Mouse (Mus musculus): ENCODE results near the gene Dnah7b. TPM values are rescaled to one million over a fixed set of nuclear protein-coding genes. Genes with fewer than 3 reads are reported as not detected.
"Not testable (repeated sequence)": the region's sequence is repeated elsewhere in the genome, so short reads cannot be mapped to it uniquely, and the experiment has no call there.

The Dnah7b gene
- 0.99 and 1.2 TPM in 2 replicates for polyA plus RNA-seq (2015; fragmentation: Nextera tagmentation; extraction: Ambion mirVana)

- Histone ChIP-seq H3K27me3 (replicated peaks) (no peaks in the 10 kb centered on the region), H3K4me3 (replicated peaks) (peak within 1 kb of the TSS; percentile 60), H3K9ac (peak within 1 kb of the TSS; percentile 65), H3K9me3 (no peaks in the 10 kb centered on the region), H3K27ac (peak within 1 kb of the TSS; percentile 78), H3K4me2 (replicated peaks) (peak within 1 kb of the TSS; percentile 85), H3K4me1 (replicated peaks) (no peaks in the 10 kb centered on the region), H3K36me3 (no peaks in the 10 kb centered on the region)
- 33% methylated on average over 1 of the region's 1 CpGs for WGBS
- ATAC-seq: no peak
Measured at GRCm38 (mm10) chr1:46066015-46066414, at the start of gene Dnah7b. Gene Dnah7b (plus strand): TSS chr1:46066315.

- Histone ChIP-seq H3K27ac (no peak overlapping the region), H3K9me3 (no peaks in the 10 kb centered on the region), H3K36me3 (no peaks in the 10 kb centered on the region), H3K27me3 (replicated peaks) (no peaks in the 10 kb centered on the region), H3K4me1 (replicated peaks) (no peaks in the 10 kb centered on the region), H3K4me2 (replicated peaks) (no peak overlapping the region), H3K4me3 (replicated peaks) (no peak overlapping the region), H3K9ac (no peak overlapping the region)
- peak; percentile 82 for ATAC-seq
- WGBS: 41% methylated on average over 2 of the region's 2 CpGs
Measured at GRCm38 (mm10) chr1:46018382-46018977, 47.6 kb upstream of the Dnah7b start.

GRCm38 (mm10) chr1:46022262-46022661, 43.9 kb upstream of the Dnah7b start:
- Histone ChIP-seq H3K4me2 (replicated peaks) (no peak overlapping the region), H3K27ac (no peak overlapping the region), H3K9ac (no peak overlapping the region), H3K36me3 (no peaks in the 10 kb centered on the region), H3K4me1 (replicated peaks) (no peaks in the 10 kb centered on the region), H3K9me3 (no peaks in the 10 kb centered on the region), H3K27me3 (replicated peaks) (no peaks in the 10 kb centered on the region), H3K4me3 (replicated peaks) (no peak overlapping the region)
- 29% methylated on average over 2 of the region's 2 CpGs for WGBS
- ATAC-seq: peak; percentile 47; the same call in 1 of the 2 replicates

- H3K27me3 ChIP-seq (replicated peaks): no peaks in the 10 kb centered on the region
- 76% methylated on average over 1 of the region's 1 CpGs for WGBS
- no peak overlapping the region for H3K4me2 ChIP-seq (replicated peaks)
- H3K27ac ChIP-seq: no peak overlapping the region
- no peak for ATAC-seq
- no peaks in the 10 kb centered on the region for H3K36me3 ChIP-seq
- H3K9ac ChIP-seq: no peak overlapping the region
- H3K4me1 ChIP-seq (replicated peaks): no peaks in the 10 kb centered on the region
- H3K4me3 ChIP-seq (replicated peaks): no peak overlapping the region
- no peaks in the 10 kb centered on the region for H3K9me3 ChIP-seq
Measured at GRCm38 (mm10) chr1:46031993-46032555, 34.0 kb upstream of the Dnah7b start.

GRCm38 (mm10) chr1:46048188-46048587, 17.9 kb upstream of the Dnah7b start:
- no peaks in the 10 kb centered on the region for H3K9me3 ChIP-seq
- no peak overlapping the region for H3K4me2 ChIP-seq (replicated peaks)
- H3K27ac ChIP-seq: no peak overlapping the region
- H3K36me3 ChIP-seq: no peaks in the 10 kb centered on the region
- ATAC-seq: peak; percentile 56
- no peak overlapping the region for H3K9ac ChIP-seq
- no peaks in the 10 kb centered on the region for H3K4me1 ChIP-seq (replicated peaks)
- no peaks in the 10 kb centered on the region for H3K27me3 ChIP-seq (replicated peaks)
- H3K4me3 ChIP-seq (replicated peaks): no peak overlapping the region

- no peaks in the 10 kb centered on the region for H3K4me1 ChIP-seq (replicated peaks)
- H3K4me2 ChIP-seq (replicated peaks): peak overlapping the region; percentile 85
- H3K36me3 ChIP-seq: no peaks in the 10 kb centered on the region
- peak; percentile 93 for ATAC-seq
- no peaks in the 10 kb centered on the region for H3K9me3 ChIP-seq
- no peaks in the 10 kb centered on the region for H3K27me3 ChIP-seq (replicated peaks)
- WGBS: 1% methylated on average over 28 of the region's 28 CpGs
- peak overlapping the region; percentile 78 for H3K27ac ChIP-seq
- H3K9ac ChIP-seq: peak overlapping the region; percentile 65
- H3K4me3 ChIP-seq (replicated peaks): peak overlapping the region; percentile 60
Measured at GRCm38 (mm10) chr1:46066484-46067251, 553 bp downstream of the Dnah7b start.

- H3K4me1 ChIP-seq (replicated peaks); H3K27ac ChIP-seq; H3K9me3 ChIP-seq; H3K36me3 ChIP-seq; ATAC-seq; H3K27me3 ChIP-seq (replicated peaks); H3K4me2 ChIP-seq (replicated peaks); H3K9ac ChIP-seq; H3K4me3 ChIP-seq (replicated peaks): not testable (repeated sequence)
- 81% methylated on average over 3 of the region's 3 CpGs for WGBS
Measured at GRCm38 (mm10) chr1:46068787-46069186, 2.7 kb downstream of the Dnah7b start.

GRCm38 (mm10) chr1:46077891-46078290, 11.8 kb downstream of the Dnah7b start:
- Histone ChIP-seq H3K27me3 (replicated peaks) (no peaks in the 10 kb centered on the region), H3K9me3 (no peaks in the 10 kb centered on the region), H3K27ac (no peak overlapping the region), H3K36me3 (no peaks in the 10 kb centered on the region), H3K4me1 (replicated peaks) (no peaks in the 10 kb centered on the region), H3K9ac (no peak overlapping the region), H3K4me2 (replicated peaks) (no peak overlapping the region), H3K4me3 (replicated peaks) (no peak overlapping the region)
- ATAC-seq: no peak
- 93% methylated on average over 2 of the region's 2 CpGs for WGBS

- 75% methylated on average over 2 of the region's 2 CpGs for WGBS
- H3K4me2 ChIP-seq (replicated peaks): no peak overlapping the region
- no peaks in the 10 kb centered on the region for H3K36me3 ChIP-seq
- H3K9me3 ChIP-seq: no peaks in the 10 kb centered on the region
- no peak overlapping the region for H3K9ac ChIP-seq
- no peaks in the 10 kb centered on the region for H3K4me1 ChIP-seq (replicated peaks)
- no peak overlapping the region for H3K4me3 ChIP-seq (replicated peaks)
- ATAC-seq: no peak
- H3K27me3 ChIP-seq (replicated peaks): no peaks in the 10 kb centered on the region
- H3K27ac ChIP-seq: no peak overlapping the region
Measured at GRCm38 (mm10) chr1:46100484-46100883, 34.4 kb downstream of the Dnah7b start.

GRCm38 (mm10) chr1:46112606-46113005, 46.5 kb downstream of the Dnah7b start:
- not testable (repeated sequence) for H3K9me3 ChIP-seq; H3K9ac ChIP-seq; H3K4me1 ChIP-seq (replicated peaks); H3K27ac ChIP-seq; H3K36me3 ChIP-seq; H3K4me3 ChIP-seq (replicated peaks); ATAC-seq; H3K4me2 ChIP-seq (replicated peaks); H3K27me3 ChIP-seq (replicated peaks)

- not testable (repeated sequence) for H3K4me3 ChIP-seq (replicated peaks); H3K9me3 ChIP-seq; H3K4me2 ChIP-seq (replicated peaks); H3K36me3 ChIP-seq; H3K27me3 ChIP-seq (replicated peaks); ATAC-seq; H3K27ac ChIP-seq; H3K4me1 ChIP-seq (replicated peaks); H3K9ac ChIP-seq
- WGBS: 83% methylated on average over 2 of the region's 2 CpGs
Measured at GRCm38 (mm10) chr1:46117179-46117578, 51.1 kb downstream of the Dnah7b start.

- no peak overlapping the region for H3K4me3 ChIP-seq (replicated peaks)
- ATAC-seq: peak; percentile 58; the same call in 1 of the 2 replicates
- no peaks in the 10 kb centered on the region for H3K36me3 ChIP-seq
- no peaks in the 10 kb centered on the region for H3K9me3 ChIP-seq
- H3K4me1 ChIP-seq (replicated peaks): no peaks in the 10 kb centered on the region
- WGBS: 56% methylated on average over 4 of the region's 4 CpGs
- H3K9ac ChIP-seq: no peak overlapping the region
- no peak overlapping the region for H3K4me2 ChIP-seq (replicated peaks)
- H3K27ac ChIP-seq: no peak overlapping the region
- H3K27me3 ChIP-seq (replicated peaks): no peaks in the 10 kb centered on the region
Measured at GRCm38 (mm10) chr1:46128058-46128457, 61.9 kb downstream of the Dnah7b start.

- H3K36me3 ChIP-seq; H3K9ac ChIP-seq; H3K27ac ChIP-seq; H3K4me3 ChIP-seq (replicated peaks); H3K27me3 ChIP-seq (replicated peaks); H3K4me1 ChIP-seq (replicated peaks); ATAC-seq; H3K9me3 ChIP-seq; H3K4me2 ChIP-seq (replicated peaks): not testable (repeated sequence)
- 65% methylated on average over 2 of the region's 2 CpGs for WGBS
Measured at GRCm38 (mm10) chr1:46196835-46197234, 130.7 kb downstream of the Dnah7b start.

Measured in intestine, embryonic 15.5 days (tissue).